Mouse (Mus musculus): ENCODE measurements at regions not wholly inside any gene's neighbourhood (a gene's known extent, or its start where the extent isn't known, plus 50 kb on each side); places are given as distances from the start of the nearest gene placed in this dataset.

GRCm38 (mm10) chr9:43387397-43387796, 76.7 kb downstream of the Trim29 start:
- Histone ChIP-seq H3K27ac (no peak overlapping the region), H3K9ac (no peak overlapping the region), H3K27me3 (no peaks in the 10 kb centered on the region; the same call in 1 of the 2 replicates), H3K4me1 (peaks cover 23% of the 10 kb centered on the region), H3K4me3 (no peak overlapping the region), H3K36me3 (no peaks in the 10 kb centered on the region), H3K9me3 (replicated peaks) (no peaks in the 10 kb centered on the region), H3K4me2 (replicated peaks) (no peak overlapping the region)
- 69% methylated on average over 9 of the region's 9 CpGs for WGBS
- ATAC-seq (ENCODE audit: low FRiP score): no peak

- 30% methylated on average over 9 of the region's 9 CpGs for WGBS
- no peak overlapping the region for H3K4me2 ChIP-seq (replicated peaks)
- peak overlapping the region; percentile 71 for H3K27ac ChIP-seq
- no peak overlapping the region for H3K4me3 ChIP-seq
- H3K9ac ChIP-seq: no peak overlapping the region
- H3K4me1 ChIP-seq: peaks cover 14% of the 10 kb centered on the region; the same call in 1 of the 2 replicates
- peak; percentile 82 for ATAC-seq (ENCODE audit: low FRiP score)
- H3K36me3 ChIP-seq: no peaks in the 10 kb centered on the region
- H3K27me3 ChIP-seq: no peaks in the 10 kb centered on the region
- H3K9me3 ChIP-seq (replicated peaks): no peaks in the 10 kb centered on the region
Measured at GRCm38 (mm10) chr9:43389491-43390083, 78.9 kb downstream of the Trim29 start.

GRCm38 (mm10) chr9:43392467-43393064, 81.9 kb downstream of the Trim29 start:
- no peak overlapping the region for H3K9ac ChIP-seq
- ATAC-seq (ENCODE audit: low FRiP score): no peak
- H3K27ac ChIP-seq: no peak overlapping the region
- no peaks in the 10 kb centered on the region for H3K27me3 ChIP-seq
- no peaks in the 10 kb centered on the region for H3K36me3 ChIP-seq
- H3K4me3 ChIP-seq: no peak overlapping the region
- no peak overlapping the region for H3K4me2 ChIP-seq (replicated peaks)
- peaks cover 10% of the 10 kb centered on the region; the same call in 1 of the 2 replicates for H3K4me1 ChIP-seq
- WGBS: 90% methylated on average over 6 of the region's 6 CpGs
- H3K9me3 ChIP-seq (replicated peaks): no peaks in the 10 kb centered on the region

GRCm38 (mm10) chr9:43394204-43394603, 83.6 kb downstream of the Trim29 start:
- no peak overlapping the region for H3K27ac ChIP-seq
- no peaks in the 10 kb centered on the region for H3K9me3 ChIP-seq (replicated peaks)
- no peak overlapping the region for H3K4me3 ChIP-seq
- peaks cover 8% of the 10 kb centered on the region; the same call in 1 of the 2 replicates for H3K4me1 ChIP-seq
- H3K36me3 ChIP-seq: no peaks in the 10 kb centered on the region
- H3K27me3 ChIP-seq: no peaks in the 10 kb centered on the region
- WGBS: 51% methylated on average over 5 of the region's 5 CpGs
- H3K9ac ChIP-seq: no peak overlapping the region
- ATAC-seq (ENCODE audit: low FRiP score): peak; percentile 29; the same call in 1 of the 2 replicates
- H3K4me2 ChIP-seq (replicated peaks): no peak overlapping the region

- Histone ChIP-seq H3K27me3 (no peaks in the 10 kb centered on the region), H3K9ac (no peak overlapping the region), H3K36me3 (no peaks in the 10 kb centered on the region), H3K27ac (no peak overlapping the region), H3K4me3 (no peak overlapping the region), H3K4me2 (replicated peaks) (no peak overlapping the region), H3K9me3 (replicated peaks) (no peaks in the 10 kb centered on the region), H3K4me1 (no peaks in the 10 kb centered on the region)
- 48% methylated on average over 5 of the region's 5 CpGs for WGBS
- no peak for ATAC-seq (ENCODE audit: low FRiP score)
Measured at GRCm38 (mm10) chr9:43395209-43395608, 84.6 kb downstream of the Trim29 start.

- H3K4me2 ChIP-seq (replicated peaks): no peak overlapping the region
- no peak overlapping the region for H3K9ac ChIP-seq
- no peak for ATAC-seq (ENCODE audit: low FRiP score)
- H3K4me1 ChIP-seq: no peaks in the 10 kb centered on the region
- H3K27ac ChIP-seq: no peak overlapping the region
- H3K36me3 ChIP-seq: no peaks in the 10 kb centered on the region
- H3K4me3 ChIP-seq: no peak overlapping the region
- H3K9me3 ChIP-seq (replicated peaks): no peaks in the 10 kb centered on the region
- no peaks in the 10 kb centered on the region for H3K27me3 ChIP-seq
Measured at GRCm38 (mm10) chr9:43396566-43396965, 85.9 kb downstream of the Trim29 start.

- H3K36me3 ChIP-seq: no peaks in the 10 kb centered on the region
- no peak overlapping the region for H3K4me2 ChIP-seq (replicated peaks)
- 58% methylated on average over 6 of the region's 6 CpGs for WGBS
- no peaks in the 10 kb centered on the region for H3K9me3 ChIP-seq (replicated peaks)
- H3K4me3 ChIP-seq: no peak overlapping the region
- no peaks in the 10 kb centered on the region for H3K4me1 ChIP-seq
- no peak for ATAC-seq (ENCODE audit: low FRiP score)
- H3K27ac ChIP-seq: no peak overlapping the region
- no peak overlapping the region for H3K9ac ChIP-seq
- H3K27me3 ChIP-seq: no peaks in the 10 kb centered on the region
Measured at GRCm38 (mm10) chr9:43408493-43408892, 97.8 kb downstream of the Trim29 start.

GRCm38 (mm10) chr9:43412473-43412872, 101.8 kb downstream of the Trim29 start:
- Histone ChIP-seq H3K4me2 (replicated peaks) (no peak overlapping the region), H3K27me3 (peaks cover under 1% of the 10 kb centered on the region; the same call in 1 of the 2 replicates), H3K27ac (no peak overlapping the region), H3K4me1 (no peaks in the 10 kb centered on the region), H3K9me3 (replicated peaks) (no peaks in the 10 kb centered on the region), H3K4me3 (no peak overlapping the region), H3K36me3 (no peaks in the 10 kb centered on the region), H3K9ac (no peak overlapping the region)
- ATAC-seq (ENCODE audit: low FRiP score): no peak
- 72% methylated on average over 3 of the region's 3 CpGs for WGBS

- 0 out of 2 replicates have a peak overlapping the region, but pooled peaks have one; percentile 4 for H3K4me3 ChIP-seq
- H3K27ac ChIP-seq: no peak overlapping the region
Measured at GRCm38 (mm10) chr9:43419993-43420715, 109.5 kb downstream of the Trim29 start.

GRCm38 (mm10) chr9:43427007-43427406, 116.4 kb downstream of the Trim29 start:
- ATAC-seq (ENCODE audit: low FRiP score): no peak
- no peak overlapping the region for H3K9ac ChIP-seq
- peaks cover 4% of the 10 kb centered on the region for H3K4me1 ChIP-seq
- H3K4me3 ChIP-seq: no peak overlapping the region
- H3K36me3 ChIP-seq: no peaks in the 10 kb centered on the region
- H3K9me3 ChIP-seq (replicated peaks): no peaks in the 10 kb centered on the region
- 57% methylated on average over 7 of the region's 7 CpGs for WGBS
- no peak overlapping the region for H3K4me2 ChIP-seq (replicated peaks)
- no peaks in the 10 kb centered on the region for H3K27me3 ChIP-seq
- no peak overlapping the region for H3K27ac ChIP-seq

More at GRCm38 (mm10) chr9:43419993-43420715, 109.5 kb downstream of the Trim29 start:
- no peak overlapping the region for H3K9ac ChIP-seq
- 16% methylated on average over 17 of the region's 17 CpGs for WGBS
- no peak for ATAC-seq (ENCODE audit: low FRiP score)
- H3K27me3 ChIP-seq: peaks cover 24% of the 10 kb centered on the region
- no peaks in the 10 kb centered on the region for H3K9me3 ChIP-seq (replicated peaks)
- peak overlapping the region; percentile 35 for H3K4me2 ChIP-seq (replicated peaks)
- peaks cover 7% of the 10 kb centered on the region for H3K4me1 ChIP-seq
- H3K36me3 ChIP-seq: no peaks in the 10 kb centered on the region

GRCm38 (mm10) chr9:43433953-43434352, 123.3 kb downstream of the Trim29 start:
- Histone ChIP-seq H3K36me3 (no peaks in the 10 kb centered on the region), H3K9ac (no peak overlapping the region), H3K4me1 (no peaks in the 10 kb centered on the region), H3K27me3 (no peaks in the 10 kb centered on the region), H3K4me3 (no peak overlapping the region), H3K9me3 (replicated peaks) (no peaks in the 10 kb centered on the region), H3K4me2 (replicated peaks) (no peak overlapping the region), H3K27ac (no peak overlapping the region)
- 73% methylated on average over 3 of the region's 3 CpGs for WGBS
- ATAC-seq (ENCODE audit: low FRiP score): no peak

- no peaks in the 10 kb centered on the region for H3K9me3 ChIP-seq (replicated peaks)
- no peak overlapping the region for H3K4me3 ChIP-seq
- H3K27me3 ChIP-seq: no peaks in the 10 kb centered on the region
- H3K36me3 ChIP-seq: no peaks in the 10 kb centered on the region
- peaks cover 3% of the 10 kb centered on the region; the same call in 1 of the 2 replicates for H3K4me1 ChIP-seq
- no peak overlapping the region for H3K27ac ChIP-seq
- 84% methylated on average over 11 of the region's 11 CpGs for WGBS
- H3K9ac ChIP-seq: no peak overlapping the region
- H3K4me2 ChIP-seq (replicated peaks): no peak overlapping the region
- ATAC-seq (ENCODE audit: low FRiP score): no peak
Measured at GRCm38 (mm10) chr9:43438476-43438875, 127.8 kb downstream of the Trim29 start.
